Mouse (Mus musculus) erythroblast, embryonic 14.5 days (primary cell): ENCODE measurements around the gene Fgfr3.

ENCODE experiments used
- GATA1 ChIP-seq: IDR thresholded peaks from 2 replicates; pipeline ENCODE4 v1.6.1; 2012; ENCODE audit warnings: low read length, inconsistent platforms, mixed read lengths
- TAL1 ChIP-seq: IDR thresholded peaks from 3 replicates; pipeline ENCODE4 v1.6.1; 2012; ENCODE audit warnings: low read length, inconsistent platforms, mixed read lengths

- TF ChIP-seq GATA1 (no peak), TAL1 (no peak)
These were observed 27.0 kb upstream of the Fgfr3 start for GRCm38 (mm10) chr5:33694461-33694847.
